Mouse (Mus musculus) midbrain, postnatal 0 days (tissue): ENCODE measurements around the gene Ptprg. TPM values are rescaled to one million over a fixed set of nuclear protein-coding genes. Genes with fewer than 3 reads are reported as not detected.

Source experiments
- ATAC-seq: fragments of 200-750 bp; cut with Nextera tagmentation; 2 replicates; pipeline ENCODE4 v1.8.0; 2017; ENCODE audit warnings: moderate number of reproducible peaks, mild to moderate bottlenecking, moderate TSS enrichment, moderate library complexity; ENCODE audit not compliant: low FRiP score
- DNase-seq: peaks from one replicate; pipeline ENCODE4 v3.0.0-alpha.2; 2015; ENCODE audit warnings: low spot score
- H3K27ac ChIP-seq: fragments of 300-500 bp; sonication (generic); 2 replicates; pipeline ENCODE4 v1.5.1; 2014; ENCODE audit warnings: low read depth, mild to moderate bottlenecking, low read length, mixed read lengths
- H3K27me3 ChIP-seq: fragments of 300-500 bp; sonication (generic); 2 replicates; pipeline ENCODE4 v1.6.1; 2014; ENCODE audit warnings: low read length, control low read depth, mixed read lengths; ENCODE audit not compliant: insufficient read depth
- H3K36me3 ChIP-seq: fragments of 300-500 bp; sonication (generic); 2 replicates; pipeline ENCODE4 v1.6.1; 2014; ENCODE audit warnings: low read length, control low read depth, mixed read lengths; ENCODE audit not compliant: insufficient read depth
- H3K4me1 ChIP-seq: fragments of 300-500 bp; sonication (generic); 2 replicates; pipeline ENCODE4 v1.6.1; 2014; ENCODE audit warnings: mild to moderate bottlenecking, control low read depth, antibody characterized with exemption, low read length, mixed read lengths; ENCODE audit not compliant: insufficient read depth
- H3K4me2 ChIP-seq: fragments of 300-500 bp; sonication (generic); 2 replicates; pipeline ENCODE4 v1.6.1; 2014; ENCODE audit warnings: low read depth, mild to moderate bottlenecking, low read length, mixed read lengths; ENCODE audit not compliant: poor library complexity, severe bottlenecking
- H3K4me3 ChIP-seq: fragments of 300-500 bp; sonication (generic); 2 replicates; pipeline ENCODE4 v1.5.1; 2014; ENCODE audit warnings: low read depth, mild to moderate bottlenecking, low read length, moderate library complexity
- H3K9ac ChIP-seq: fragments of 300-500 bp; sonication (generic); replicated peaks from 2 replicates; pipeline ENCODE4 v1.6.1; 2014; ENCODE audit warnings: mild to moderate bottlenecking, low read length, moderate library complexity, mixed read lengths; ENCODE audit not compliant: poor library complexity, severe bottlenecking
- H3K9me3 ChIP-seq: fragments of 300-500 bp; sonication (generic); 2 replicates; pipeline ENCODE4 v1.6.1; 2016; ENCODE audit warnings: low read length, control low read depth
- CTCF ChIP-seq: IDR thresholded peaks from 2 replicates; pipeline ENCODE4 v1.5.1; 2016; ENCODE audit warnings: antibody characterized with exemption, mild to moderate bottlenecking
- WGBS: fragments of 180-500 bp; shearing (Covaris S2); extraction: QIAGEN DNeasy Blood & Tissue Kit; methylation state at CpG from one replicate; pipeline ENCODE4 v1.1.7; 2014; 5-methylcytosine and 5-hydroxymethylcytosine counted together
- polyA plus RNA-seq: library from polyadenylated mRNA; unstranded; fragments of >200 nt; fragmentation: Nextera tagmentation; extraction: Ambion mirVana; gene quantifications from 2 replicates; pipeline ENCODE4 v1.2.1, GENCODE M21; 2015
- total RNA-seq: library from RNA; depleted of rRNA; stranded (reverse); fragments of >200 nt; gene quantifications from 2 replicates; pipeline ENCODE4 v1.2.3, GENCODE M21; 2014

Ptprg gene
- total and polyA plus RNA-seq, 2 experiments from 2014 or later: 25.7 to 84.9 TPM

DNA sequence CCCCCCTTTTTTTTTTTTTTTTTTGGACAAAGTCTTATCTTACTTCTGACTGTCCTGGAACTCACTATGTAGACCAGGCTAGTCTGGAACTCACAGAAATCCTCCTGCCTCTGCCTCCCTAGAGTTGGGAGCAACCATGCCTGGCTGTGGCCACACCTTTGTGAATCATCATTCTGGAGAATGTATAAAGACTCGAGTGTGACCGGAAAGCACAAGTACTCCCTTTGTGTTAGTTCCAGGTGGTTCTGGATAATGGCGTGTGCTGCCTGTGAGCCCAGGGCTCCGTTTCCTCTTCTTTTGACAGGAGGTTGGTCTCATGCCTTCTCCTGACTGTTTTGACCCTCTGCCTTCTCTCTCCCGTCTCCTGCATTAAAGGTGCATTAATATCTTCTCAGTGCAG lies 41.0 kb downstream of the Ptprg start:
- H3K4me3 ChIP-seq: no peak overlapping the region
- ATAC-seq: no peak
- H3K4me2 ChIP-seq: no peak overlapping the region
- WGBS: 92% methylated on average over 5 of the region's 5 CpGs
- H3K27ac ChIP-seq: no peak overlapping the region
- no peaks in the 10 kb centered on the region for H3K36me3 ChIP-seq
- no peaks in the 10 kb centered on the region for H3K27me3 ChIP-seq
- no peak for TF ChIP-seq CTCF
- DNase-seq: no peak
- H3K9ac ChIP-seq: no peak overlapping the region
- no peaks in the 10 kb centered on the region; the same call in 1 of the 2 replicates for H3K4me1 ChIP-seq
- H3K9me3 ChIP-seq: no peaks in the 10 kb centered on the region

DNA sequence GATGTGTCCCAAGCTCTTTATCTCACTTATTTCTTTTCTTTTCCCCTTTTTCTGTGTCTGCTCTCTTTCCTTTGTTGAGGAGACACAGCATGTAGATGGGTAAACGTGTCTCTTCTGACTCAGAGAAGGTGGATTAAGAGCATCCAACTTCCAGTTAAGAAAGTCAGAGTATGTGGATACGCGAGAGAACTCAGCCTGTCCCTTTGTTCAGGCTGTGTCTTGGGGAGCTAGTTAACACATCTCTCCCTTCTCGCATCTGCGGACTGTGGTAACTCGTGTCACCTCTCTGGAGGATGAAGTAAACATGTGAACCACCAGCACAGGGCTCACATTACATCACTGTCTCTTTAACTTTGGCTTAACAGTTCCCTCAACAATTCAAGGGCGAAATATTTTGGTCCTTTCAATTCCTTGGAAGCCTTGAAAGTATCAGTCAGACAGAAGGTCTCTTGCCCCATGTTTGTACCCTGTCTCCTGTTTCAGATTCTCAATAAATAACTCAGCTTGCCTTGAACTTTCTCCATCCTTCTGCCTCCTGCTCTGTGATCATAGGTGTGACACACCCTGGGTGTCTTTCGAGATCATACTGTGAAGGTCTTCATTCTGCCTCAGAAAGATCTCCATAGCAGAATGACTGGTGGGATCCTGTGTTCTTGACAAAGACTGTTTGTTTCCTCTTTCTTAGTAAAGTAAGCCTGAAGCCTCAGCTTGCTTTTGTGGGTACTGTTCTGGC lies 51.0 kb downstream of the Ptprg start:
- Histone ChIP-seq H3K4me1 (no peaks in the 10 kb centered on the region; the same call in 1 of the 2 replicates), H3K9ac (no peak overlapping the region), H3K9me3 (no peaks in the 10 kb centered on the region), H3K27ac (no peak overlapping the region), H3K4me2 (no peak overlapping the region), H3K4me3 (no peak overlapping the region), H3K27me3 (no peaks in the 10 kb centered on the region), H3K36me3 (no peaks in the 10 kb centered on the region)
- 73% methylated on average over 8 of the region's 8 CpGs for WGBS
- no peak for TF ChIP-seq CTCF
- DNase-seq: no peak
- ATAC-seq: no peak

DNA sequence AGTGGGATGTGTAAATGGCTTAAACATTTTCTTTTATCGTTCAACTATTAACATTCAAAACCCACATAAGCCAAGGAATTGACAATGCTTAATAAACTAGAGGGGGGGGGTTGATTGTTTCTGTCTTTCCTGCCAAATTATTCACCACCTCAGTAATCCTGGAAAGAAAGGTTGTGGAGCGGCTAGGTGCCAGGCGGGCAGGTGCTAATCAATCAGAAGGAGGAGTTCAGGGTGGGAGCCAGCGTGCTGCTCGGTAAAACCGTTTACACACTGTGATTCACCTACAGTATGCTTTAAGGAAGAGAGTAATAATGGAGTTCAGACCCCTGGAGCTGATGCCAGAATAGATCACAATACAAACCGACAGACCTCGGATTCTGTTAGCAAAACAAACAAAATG lies 55.0 kb downstream of the Ptprg start:
- Histone ChIP-seq H3K4me2 (no peak overlapping the region), H3K27ac (no peak overlapping the region), H3K9ac (no peak overlapping the region), H3K4me1 (no peaks in the 10 kb centered on the region), H3K36me3 (no peaks in the 10 kb centered on the region), H3K4me3 (no peak overlapping the region), H3K27me3 (no peaks in the 10 kb centered on the region), H3K9me3 (no peaks in the 10 kb centered on the region)
- no peak for DNase-seq
- no peak for ATAC-seq
- 49% methylated on average over 8 of the region's 8 CpGs for WGBS
- TF ChIP-seq CTCF: no peak

DNA sequence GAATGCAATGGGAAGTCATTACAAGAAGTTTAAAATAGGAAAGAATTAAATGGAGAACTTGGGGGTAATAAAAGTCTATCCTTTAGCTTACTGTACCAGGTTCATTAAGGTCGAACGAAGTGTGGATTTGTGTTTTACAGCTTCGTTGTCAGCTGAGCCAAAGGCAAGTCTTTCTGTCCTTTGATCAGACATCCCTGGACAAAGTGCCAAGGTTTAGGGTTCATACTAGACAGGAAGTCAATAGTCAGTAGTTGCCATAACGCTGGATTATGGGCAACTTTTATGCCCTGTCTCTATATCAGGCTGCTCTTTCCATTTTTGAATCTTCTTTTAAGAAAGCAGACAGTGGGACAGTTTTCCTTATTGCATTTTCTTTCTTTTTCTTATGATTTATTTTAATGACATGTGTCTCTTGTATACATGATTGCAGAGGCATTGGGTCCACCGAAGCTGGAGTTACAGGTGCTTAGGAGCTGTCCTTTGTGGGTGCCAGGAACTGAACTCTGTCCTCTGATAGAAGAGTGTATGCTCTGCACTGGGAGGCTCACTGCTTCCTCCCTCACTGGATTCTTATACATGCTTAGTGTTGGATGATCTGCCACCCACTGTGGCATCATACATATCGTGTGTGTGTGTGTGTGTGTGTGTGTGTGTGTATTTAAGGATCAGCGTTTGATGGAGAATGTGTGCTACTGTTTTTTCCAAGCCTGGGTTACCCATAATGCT lies 56.7 kb downstream of the Ptprg start:
- Histone ChIP-seq H3K9me3 (no peaks in the 10 kb centered on the region), H3K9ac (no peak overlapping the region), H3K4me3 (no peak overlapping the region), H3K27ac (no peak overlapping the region), H3K27me3 (no peaks in the 10 kb centered on the region), H3K36me3 (no peaks in the 10 kb centered on the region), H3K4me1 (no peaks in the 10 kb centered on the region), H3K4me2 (no peak overlapping the region)
- WGBS: 87% methylated on average over 7 of the region's 7 CpGs
- no peak for ATAC-seq
- no peak for DNase-seq
- TF ChIP-seq CTCF: no peak

DNA sequence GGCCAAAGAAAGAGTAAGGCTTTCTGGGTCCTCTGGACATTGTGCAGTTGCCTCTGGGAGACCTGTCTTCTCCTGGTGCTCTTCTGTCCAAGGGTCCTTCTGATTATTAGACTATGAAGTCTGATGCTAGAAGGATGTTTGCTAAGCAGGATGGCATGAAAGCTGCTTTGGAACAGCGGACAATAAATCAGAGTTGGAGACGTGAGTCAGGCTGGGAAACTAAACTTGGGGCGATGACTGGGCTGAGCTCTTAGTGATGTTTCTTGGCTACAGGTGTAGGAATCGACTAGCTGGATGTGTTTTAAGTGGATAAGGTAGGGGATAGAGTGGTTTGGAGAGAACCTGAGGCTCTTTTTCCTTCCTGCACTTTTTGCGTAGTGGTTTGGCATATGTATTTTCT lies 59.1 kb downstream of the Ptprg start:
- H3K4me2 ChIP-seq: no peak overlapping the region
- H3K9me3 ChIP-seq: no peaks in the 10 kb centered on the region
- H3K4me3 ChIP-seq: no peak overlapping the region
- H3K27ac ChIP-seq: no peak overlapping the region
- TF ChIP-seq CTCF: no peak
- 89% methylated on average over 5 of the region's 5 CpGs for WGBS
- H3K9ac ChIP-seq: no peak overlapping the region
- DNase-seq (no peak), ATAC-seq (no peak)
- H3K4me1 ChIP-seq: no peaks in the 10 kb centered on the region
- H3K36me3 ChIP-seq: no peaks in the 10 kb centered on the region
- no peaks in the 10 kb centered on the region for H3K27me3 ChIP-seq

DNA sequence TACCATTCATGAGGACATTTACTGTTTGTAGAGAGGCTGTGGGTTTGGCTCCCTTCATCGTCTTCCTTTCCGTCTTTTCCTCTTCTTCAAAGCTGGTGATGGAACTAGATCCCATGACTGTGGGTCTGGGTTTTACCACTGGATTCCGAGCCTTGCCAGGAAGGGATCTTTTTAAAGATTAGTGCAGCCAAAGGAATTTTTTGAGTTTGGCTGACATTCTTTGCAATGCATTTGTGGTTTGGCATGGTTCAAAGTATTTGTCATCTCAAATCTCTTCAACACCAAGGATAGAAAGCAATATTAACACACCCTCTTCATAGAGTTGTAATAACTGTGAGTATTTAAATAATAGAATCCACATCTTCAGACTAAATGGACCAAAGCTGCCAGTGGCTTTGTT lies 59.8 kb downstream of the Ptprg start:
- Histone ChIP-seq H3K36me3 (no peaks in the 10 kb centered on the region), H3K27ac (no peak overlapping the region), H3K4me3 (no peak overlapping the region), H3K4me2 (no peak overlapping the region), H3K27me3 (no peaks in the 10 kb centered on the region), H3K4me1 (no peaks in the 10 kb centered on the region), H3K9me3 (no peaks in the 10 kb centered on the region), H3K9ac (no peak overlapping the region)
- no peak for TF ChIP-seq CTCF
- ATAC-seq: no peak
- DNase-seq: no peak
- WGBS: 83% methylated on average over 3 of the region's 3 CpGs
